Mouse (Mus musculus) naive thymus-derived CD4-positive, alpha-beta T cell, adult 2 months (primary cell): ENCODE results near the gene Thrsp.

Source experiments
- DNase-seq: peaks from one replicate; pipeline ENCODE4 v3.0.0-alpha.2; 2011; ENCODE audit warnings: low read depth

Gene Thrsp

DNA sequence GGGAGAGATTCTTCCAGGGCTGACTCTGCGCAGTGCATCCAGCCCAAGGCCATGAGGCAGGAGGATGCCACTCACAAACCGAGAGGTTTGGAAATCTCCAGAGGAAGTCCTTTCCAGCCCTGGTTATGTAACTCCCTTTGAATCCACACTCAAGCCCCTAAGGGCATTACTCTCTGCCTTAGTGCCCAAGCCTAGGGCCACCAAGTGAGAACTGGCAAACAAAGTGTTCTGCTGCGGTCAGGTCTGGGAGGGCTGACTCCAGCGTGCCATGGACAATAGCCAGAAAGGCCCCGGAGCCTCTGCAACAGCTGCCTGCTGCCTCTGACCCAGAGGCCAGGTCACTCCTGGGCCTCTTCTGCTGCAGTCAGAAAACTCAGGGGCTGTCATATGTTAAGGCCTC is 1.2 kb upstream of the Thrsp start:
- no peak for DNase-seq

DNA sequence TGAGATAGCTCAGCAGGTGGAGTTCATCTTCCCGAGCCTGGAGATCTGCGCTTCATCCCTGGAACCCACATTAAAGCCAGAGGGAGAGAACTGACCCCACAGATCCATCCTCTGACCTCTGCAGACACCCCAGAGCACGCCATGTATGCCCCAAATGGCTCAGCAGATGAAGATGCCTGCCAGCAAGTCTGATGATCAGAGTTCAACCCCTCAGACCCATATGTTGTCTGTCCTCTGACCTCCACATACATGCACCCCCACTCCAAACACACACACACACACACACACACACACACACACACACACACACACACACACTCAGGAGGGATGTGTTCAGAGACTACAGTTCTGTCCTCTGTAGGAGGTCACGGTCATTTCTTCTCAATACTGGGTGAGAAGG is 1.1 kb downstream of the Thrsp start:
- no peak for DNase-seq

DNA sequence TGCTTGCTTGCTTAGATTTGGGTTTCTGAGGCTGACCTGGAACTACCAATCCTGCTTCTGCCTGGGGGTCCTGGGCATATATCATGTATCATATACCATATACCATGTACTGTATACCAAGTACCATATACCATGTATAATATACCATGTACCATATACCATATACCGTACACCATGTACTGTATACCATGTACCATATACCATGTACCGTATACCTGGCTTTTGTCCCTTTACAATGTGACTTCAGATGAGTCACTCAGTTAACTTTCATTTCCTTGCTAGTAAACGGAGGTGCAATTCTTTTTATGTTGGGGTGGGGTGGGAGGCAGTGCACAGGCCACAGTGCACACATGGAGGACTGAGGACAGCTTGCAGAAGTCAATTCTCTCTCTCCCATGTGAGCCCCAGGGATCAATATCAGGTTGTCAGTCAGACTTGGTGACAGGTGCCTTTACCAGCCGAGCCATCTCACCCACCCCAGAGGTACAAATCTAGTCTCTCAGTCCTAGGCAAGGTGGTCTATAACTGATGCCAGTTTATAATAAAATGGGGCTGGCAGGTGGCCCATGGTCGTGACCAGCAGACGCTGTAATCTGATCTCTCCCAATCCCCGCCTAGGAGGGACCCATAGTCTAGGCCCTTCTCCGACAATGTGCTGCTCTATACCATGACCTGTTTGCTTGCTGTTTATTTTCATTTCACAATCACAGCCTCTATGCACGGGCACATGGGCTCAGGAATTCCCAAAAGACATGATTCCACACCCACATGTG is 2.4 kb downstream of the Thrsp start:
- no peak for DNase-seq

GRCm38 (mm10) chr7:97414426-97414825 is 3.1 kb downstream of the Thrsp start:
- no peak for DNase-seq

DNA sequence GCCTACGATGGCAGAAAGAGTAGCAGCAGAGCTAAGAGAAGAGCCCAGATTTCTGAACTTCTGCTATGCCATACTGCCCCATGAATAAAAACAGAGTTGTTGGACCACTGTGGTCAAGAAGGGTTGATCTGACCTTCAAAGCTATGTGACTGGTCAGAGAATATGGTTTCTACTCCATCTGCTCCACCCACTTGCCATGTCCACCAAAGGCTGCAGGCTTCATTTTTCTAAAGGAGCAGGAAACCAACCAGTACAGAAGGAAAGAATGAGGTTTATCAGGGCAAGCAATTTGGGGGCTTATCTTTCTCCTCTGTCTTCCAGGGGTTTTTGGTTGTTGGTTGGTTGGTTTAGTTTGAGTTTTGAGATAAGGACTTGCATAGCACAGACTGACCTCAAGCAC is 3.5 kb downstream of the Thrsp start:
- DNase-seq = no peak

- no peak for DNase-seq
Observed at GRCm38 (mm10) chr7:97411575-97411974, 6.0 kb downstream of the Thrsp start.

GRCm38 (mm10) chr7:97411106-97411505 is 6.4 kb downstream of the Thrsp start:
- no peak for DNase-seq

GRCm38 (mm10) chr7:97407145-97407544 is 10.4 kb downstream of the Thrsp start:
- DNase-seq = no peak

DNA sequence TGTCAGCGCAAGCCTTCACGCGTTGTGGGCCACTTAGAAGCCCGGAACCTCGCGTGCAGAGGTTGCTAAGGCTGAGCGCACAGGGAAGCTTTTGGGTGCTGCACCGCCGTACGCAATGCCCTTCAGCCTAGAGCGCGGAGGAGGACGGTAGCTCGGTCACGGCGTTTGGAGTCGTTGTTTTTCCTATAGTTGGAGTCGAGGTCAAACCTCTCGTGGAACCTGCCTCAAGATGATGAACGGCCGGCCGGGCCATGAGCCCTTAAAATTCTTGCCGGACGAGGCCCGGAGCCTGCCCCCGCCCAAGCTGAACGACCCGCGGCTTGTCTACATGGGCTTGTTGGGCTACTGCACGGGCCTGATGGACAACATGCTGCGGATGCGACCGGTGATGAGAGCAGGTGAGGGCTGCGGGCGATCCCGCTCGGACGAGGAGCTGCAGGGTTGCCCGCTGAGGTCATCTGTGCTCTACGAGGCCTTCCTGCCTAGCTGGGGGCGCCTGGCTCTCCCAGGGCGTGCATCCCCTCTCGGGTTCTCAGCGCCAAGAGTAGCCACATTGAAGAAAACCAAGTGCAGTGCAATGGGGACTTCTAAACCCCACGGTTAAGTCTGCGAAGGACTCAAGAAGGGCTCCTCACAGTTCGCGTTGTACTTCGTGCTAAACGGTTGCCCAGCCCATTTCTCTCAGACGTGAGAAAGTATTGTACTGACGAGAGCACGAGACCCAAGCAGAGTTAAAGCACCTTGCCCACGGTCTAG is 17.4 kb downstream of the Thrsp start, which contains the start of gene Ndufc2:
Gene Ndufc2, plus strand, starts transcription at position 44 of the 756 bp plus-strand sequence.
- DNase-seq = peak; percentile 89

GRCm38 (mm10) chr7:97398943-97399342 is 18.6 kb downstream of the Thrsp start:
- DNase-seq = peak; percentile 13

GRCm38 (mm10) chr7:97394375-97394774 is 23.2 kb downstream of the Thrsp start:
- DNase-seq = no peak

DNA sequence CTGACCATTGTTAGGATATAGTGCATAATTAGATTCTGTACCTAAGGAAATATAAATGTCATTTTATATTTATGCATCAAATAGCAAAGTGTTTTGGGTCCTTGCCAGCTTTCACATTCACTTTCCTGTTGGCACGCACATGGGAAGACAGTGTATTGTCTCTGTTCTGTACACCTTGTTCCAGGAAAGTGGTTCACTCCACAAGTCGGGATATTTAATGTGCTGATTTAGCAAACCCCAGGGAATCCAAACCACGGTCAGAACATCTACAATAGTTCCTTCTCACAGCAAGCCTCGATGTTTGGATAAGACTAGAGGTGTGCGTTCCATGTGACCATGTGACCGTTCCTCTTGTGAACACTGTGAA is 25.5 kb downstream of the Thrsp start:
- no peak for DNase-seq

- DNase-seq = no peak
Observed at GRCm38 (mm10) chr7:97391293-97392078, 26.0 kb downstream of the Thrsp start.

DNA sequence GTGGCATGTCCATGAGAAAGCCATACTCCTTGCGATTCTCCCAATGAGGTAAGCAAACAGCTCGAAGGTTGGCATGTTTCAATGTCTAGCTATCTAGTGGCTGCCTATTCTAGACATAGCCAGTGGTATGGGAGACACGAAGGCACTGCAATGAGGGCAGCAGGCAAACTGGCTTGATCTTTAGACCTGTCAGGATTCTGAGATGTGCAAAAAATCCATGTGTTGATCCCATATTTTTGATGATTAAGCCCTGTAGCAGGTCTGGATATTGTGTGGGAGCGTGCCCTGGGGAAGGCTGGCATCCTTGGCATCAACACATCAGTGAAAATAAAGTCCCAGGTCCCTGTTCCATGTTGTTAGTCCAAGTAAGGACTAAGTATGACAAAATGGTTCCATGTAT is 29.0 kb downstream of the Thrsp start:
- DNase-seq = no peak

DNA sequence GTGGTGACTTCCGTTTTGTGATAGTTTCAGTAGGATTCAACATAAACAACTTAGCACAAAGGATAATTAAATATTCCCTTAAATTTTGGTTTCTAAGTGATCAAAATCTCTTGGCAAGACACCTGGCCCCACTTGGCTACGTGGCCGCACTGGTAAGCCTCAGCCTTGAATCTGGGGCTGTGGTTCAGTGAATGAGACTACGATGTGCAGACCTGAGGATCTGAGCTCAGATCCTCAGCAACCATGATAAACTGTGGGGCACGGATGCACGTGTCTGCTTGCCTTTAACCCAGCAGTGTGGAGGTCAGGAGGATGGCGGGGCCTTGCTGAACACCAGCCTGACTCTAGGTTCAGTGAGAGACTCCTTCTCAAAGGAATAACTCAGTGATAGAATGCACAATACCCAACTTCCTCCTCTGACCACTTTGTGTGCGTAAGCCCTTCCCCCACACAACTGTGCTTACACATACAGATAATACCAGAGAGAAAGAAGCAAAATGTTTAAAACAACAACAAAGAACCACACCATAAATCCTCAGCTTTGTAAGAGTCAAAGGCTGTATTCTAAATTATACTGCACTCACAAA is 29.9 kb downstream of the Thrsp start:
- DNase-seq = no peak

- no peak for DNase-seq
Observed at GRCm38 (mm10) chr7:97386806-97387370, 30.6 kb downstream of the Thrsp start.

- DNase-seq = no peak
Observed at GRCm38 (mm10) chr7:97386106-97386805, 31.3 kb downstream of the Thrsp start.

GRCm38 (mm10) chr7:97383496-97384132 is 33.9 kb downstream of the Thrsp start:
- no peak for DNase-seq

GRCm38 (mm10) chr7:97382661-97383060 is 34.9 kb downstream of the Thrsp start:
- no peak for DNase-seq

- DNase-seq = no peak
Observed at GRCm38 (mm10) chr7:97380500-97381123, 36.9 kb downstream of the Thrsp start.
